Mouse (Mus musculus) spleen, adult 12 weeks (tissue): ENCODE measurements around the gene Olfr1387.
"Not testable (repeated sequence)": the region's sequence is repeated elsewhere in the genome, so short reads cannot be mapped to it uniquely, and the experiment has no call there.

Experiments used
- DNase-seq: peaks from one replicate; pipeline ENCODE4 v3.0.0; 2022; ENCODE audit warnings: low spot score

Olfr1387 gene

DNA sequence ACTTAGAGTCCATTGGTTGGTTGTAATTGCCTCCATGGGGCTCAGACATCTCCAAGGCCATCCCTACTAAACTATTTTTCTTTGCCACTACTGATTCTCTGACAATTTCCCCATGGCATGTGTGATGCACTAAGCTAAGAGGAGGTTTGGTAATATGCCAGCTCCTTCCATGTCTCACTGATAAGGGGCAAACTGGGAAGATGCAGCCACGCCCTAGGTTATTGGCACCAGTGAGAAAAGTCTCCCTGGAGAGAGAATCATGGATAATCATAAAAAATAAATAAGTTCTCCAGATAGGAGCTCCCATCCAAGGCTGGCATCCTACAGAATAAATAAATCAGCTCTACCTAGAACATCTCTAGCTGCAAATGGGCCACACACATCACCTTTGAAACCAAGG is at the start of gene Olfr1387:
Olfr1387 (plus strand) TSS at position 301 of the 400 bp plus-strand sequence.
- DNase-seq = no peak

DNA sequence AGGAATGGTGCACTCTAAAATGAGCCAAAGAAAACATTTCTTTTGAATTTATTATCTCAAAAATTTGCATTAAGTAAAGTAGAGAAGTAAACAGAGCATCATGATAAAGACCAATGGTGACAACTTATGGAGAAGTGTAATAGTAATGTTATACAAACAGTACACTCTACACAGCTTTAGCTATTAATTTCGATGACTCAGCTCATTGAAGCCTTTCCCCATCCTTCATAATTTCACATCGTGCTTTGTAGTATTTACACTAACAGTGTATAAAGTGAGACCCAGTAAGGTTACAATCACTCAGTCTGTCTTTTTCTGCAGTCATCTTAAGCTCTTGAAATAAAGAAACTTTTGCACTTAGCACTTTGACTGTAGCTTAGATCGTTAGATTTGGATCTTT is 48.4 kb upstream of the Olfr1387 start:
- no peak for DNase-seq

DNA sequence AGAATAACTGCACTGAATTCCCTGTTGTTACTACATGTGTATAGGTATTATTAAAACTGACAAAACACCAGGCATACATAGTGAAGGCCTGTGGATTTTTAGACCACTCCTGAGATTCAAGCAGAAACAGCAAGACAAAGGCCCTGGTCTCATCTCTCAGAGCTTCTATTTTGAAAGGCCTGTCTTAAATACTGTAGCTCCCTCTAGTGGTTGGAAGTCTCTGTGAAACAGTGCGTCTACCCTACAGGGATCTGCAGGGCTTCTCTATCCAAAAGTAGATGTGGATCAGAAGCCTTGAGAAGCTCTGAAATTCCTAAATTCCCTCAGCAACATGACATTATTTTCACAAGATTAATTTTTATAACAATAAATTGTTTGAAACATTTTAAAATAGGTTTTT is 44.6 kb upstream of the Olfr1387 start:
- no peak for DNase-seq

DNA sequence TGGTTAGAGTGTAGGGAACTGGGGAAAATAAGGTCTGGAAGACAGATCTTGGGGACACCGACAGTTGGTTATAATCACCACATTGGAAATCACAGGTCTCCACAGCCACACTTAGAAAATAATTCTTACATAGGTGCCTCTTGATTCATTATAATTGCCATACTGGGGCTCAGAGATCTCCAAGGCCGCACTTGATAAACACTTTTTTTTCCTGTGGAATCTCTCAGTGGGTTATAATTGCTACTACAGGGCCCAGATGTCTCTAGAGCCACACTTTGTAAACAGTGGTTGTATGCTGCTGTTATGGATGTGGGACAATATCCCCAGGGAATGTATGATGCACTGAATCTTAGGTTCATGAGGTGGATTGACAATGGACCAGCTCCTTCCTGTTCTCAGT is 32.4 kb upstream of the Olfr1387 start, which contains the start of gene Olfr1389:
Olfr1389 (plus strand) TSS at position 301 of the 400 bp plus-strand sequence.
- no peak for DNase-seq

DNA sequence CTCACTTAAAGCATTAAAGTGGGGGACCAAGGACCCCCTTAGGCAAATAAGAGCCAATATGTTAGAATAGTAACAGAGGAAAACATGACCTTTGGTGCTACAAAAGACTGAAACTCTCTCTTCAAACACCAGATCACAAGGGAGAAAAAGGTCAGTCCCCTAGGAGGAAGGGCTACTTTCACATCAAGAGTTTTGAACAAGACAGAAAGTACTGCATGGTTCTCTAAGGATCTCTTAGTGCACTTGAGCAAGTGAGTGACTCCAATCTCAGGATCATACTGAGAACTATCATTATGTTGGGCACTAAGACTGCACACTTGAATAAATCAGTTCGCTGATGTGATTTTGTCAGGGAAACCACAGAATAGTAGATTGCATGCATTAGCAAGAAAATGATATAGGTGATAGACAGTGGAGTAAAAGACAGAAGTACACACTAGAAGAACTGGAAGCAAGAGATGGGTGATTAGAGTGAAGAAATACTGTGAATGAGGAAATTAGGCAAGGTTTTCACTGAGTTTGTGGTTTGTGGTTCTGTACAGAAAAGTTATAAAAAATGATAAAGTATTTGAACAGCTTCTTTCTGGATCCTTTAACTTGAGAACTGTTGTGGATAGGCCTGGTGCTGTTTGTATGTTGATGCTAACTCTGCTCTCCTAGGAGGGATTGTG is 29.8 kb upstream of the Olfr1387 start:
- DNase-seq = no peak

DNA sequence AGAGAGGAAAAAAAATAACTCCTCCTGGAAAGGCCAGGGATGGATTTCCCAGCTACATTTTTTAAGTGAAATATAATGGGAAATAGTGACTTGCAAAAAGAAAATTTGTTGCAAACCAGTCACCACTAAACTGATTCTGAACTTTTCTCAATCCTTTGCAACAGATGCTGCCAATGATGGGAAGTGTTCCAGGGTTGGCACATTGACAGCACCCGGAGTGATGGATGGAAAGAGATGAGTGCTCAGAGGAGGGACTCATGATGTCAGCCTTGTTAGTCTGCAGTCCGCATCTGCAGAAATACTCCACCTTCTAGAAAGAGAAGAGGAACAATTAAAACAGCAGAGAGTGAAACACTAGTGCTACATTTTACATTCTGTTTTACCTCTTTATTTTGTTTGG is 25.5 kb upstream of the Olfr1387 start:
- no peak for DNase-seq

DNA sequence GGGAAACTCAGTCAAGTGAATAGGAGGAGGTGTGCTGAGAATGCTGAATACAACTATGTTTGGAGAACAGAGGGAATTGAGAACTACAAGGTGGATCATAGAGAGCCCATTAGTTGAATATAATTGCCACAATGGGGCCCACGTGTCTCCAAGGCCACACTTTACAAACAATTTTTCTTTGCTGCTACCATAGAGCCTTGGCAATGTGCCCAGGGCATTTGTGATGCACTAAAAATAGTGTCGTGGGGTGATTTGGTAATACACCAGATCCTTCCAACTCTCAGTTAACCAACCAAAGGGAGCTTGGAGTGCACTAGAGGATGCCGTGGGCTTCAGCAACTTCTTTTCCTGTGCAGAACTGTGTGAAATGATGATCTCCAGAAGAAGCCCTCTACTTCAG is 18.7 kb upstream of the Olfr1387 start, which contains the start of gene Olfr1388:
Olfr1388 (plus strand) TSS at position 214 of the 400 bp plus-strand sequence.
- no peak for DNase-seq

DNA sequence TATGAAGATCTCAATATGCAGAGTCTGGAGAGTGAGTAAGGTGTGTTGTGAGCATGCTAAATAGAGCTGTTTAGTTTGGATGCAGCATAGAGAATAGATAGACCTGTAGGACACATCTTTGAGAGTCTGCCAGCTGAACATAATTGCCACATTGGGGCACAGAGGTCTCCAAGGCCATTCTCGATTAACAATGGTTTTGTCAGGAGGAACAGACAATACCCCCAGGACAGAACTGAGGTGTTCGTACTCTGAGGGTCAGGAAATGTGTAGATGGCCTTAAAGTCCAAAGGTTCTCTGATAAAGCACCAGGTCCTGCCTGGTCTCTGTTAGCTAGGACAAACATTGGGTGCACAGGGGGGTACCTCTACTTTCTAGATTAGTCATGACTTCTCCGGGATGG is 9.6 kb downstream of the Olfr1387 start, which contains the start of gene Olfr1386:
Olfr1386 (plus strand) TSS at position 301 of the 400 bp plus-strand sequence.
- not testable (repeated sequence) for DNase-seq

DNA sequence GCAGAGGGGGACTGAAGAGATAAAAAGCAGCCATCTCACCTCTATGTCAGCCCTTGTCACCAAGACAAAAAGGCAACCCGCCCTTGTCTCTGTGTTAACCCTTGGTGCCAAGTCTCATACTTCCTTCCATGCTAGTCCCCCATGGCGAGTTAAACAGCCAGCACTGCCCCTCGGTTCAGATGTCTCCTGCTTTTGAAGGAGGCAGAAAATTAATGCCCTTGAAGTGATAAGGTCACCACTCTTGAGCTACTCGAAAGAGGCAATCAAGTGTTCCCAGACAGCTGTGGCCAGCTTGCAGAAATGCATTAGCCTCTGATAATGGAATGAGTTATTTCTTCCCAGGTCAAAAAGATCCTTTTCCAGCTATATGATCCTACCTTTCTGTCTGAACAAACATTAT is 30.8 kb downstream of the Olfr1387 start:
- no peak for DNase-seq

DNA sequence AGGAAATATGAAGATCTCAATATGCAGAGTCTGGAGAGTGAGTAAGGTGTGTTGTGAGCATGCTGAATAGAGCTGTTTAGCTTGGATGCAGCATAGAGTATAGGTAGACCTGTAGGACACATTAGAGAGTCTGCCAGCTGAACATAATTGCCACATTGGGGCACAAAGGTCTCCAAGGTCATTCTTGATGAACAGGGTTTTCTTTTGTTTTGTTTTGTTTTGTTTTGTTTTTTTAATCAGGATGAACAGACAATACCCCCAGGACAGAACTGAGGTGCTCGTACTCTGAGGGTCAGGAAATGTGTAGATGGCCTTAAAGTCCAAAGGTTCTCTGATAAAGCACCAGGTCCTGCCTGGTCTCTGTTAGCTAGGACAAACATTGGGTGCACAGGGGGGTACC is 33.6 kb downstream of the Olfr1387 start, which contains the start of gene Olfr1385:
Olfr1385 (plus strand) TSS at position 301 of the 400 bp plus-strand sequence.
- not testable (repeated sequence) for DNase-seq
